Mouse (Mus musculus) CD4-positive, CD25-positive, alpha-beta regulatory T cell, adult 4 months (primary cell): ENCODE measurements around the gene Hfe2. TPM values are rescaled to one million over a fixed set of nuclear protein-coding genes. Genes with fewer than 3 reads are reported as not detected.
A peak's percentile ranks its signal among the peaks of the same experiment; 100 is the strongest.
"Not testable (repeated sequence)": the region's sequence is repeated elsewhere in the genome, so short reads cannot be mapped to it uniquely, and the experiment has no call there.

Experiments
- ATAC-seq: one replicate; pipeline ENCODE4 v1.8.0; 2017
- polyA plus RNA-seq, 2 experiments: library from polyadenylated mRNA; unstranded; fragments of 100-300 nt; shearing (Covaris generic); gene quantifications; one replicate each; pipeline ENCODE4 v1.2.1; 2017

The Hfe2 gene
- polyA plus RNA-seq, result under 1 TPM in 1 of 2 experiments, not detected in 1; 0.22 TPM

- no peak for ATAC-seq
Observed at GRCm38 (mm10) chr3:96524914-96525313, at the start of gene Hfe2. Gene Hfe2, plus strand, starts transcription at chr3:96525172.

GRCm38 (mm10) chr3:96477084-96477483 is 47.9 kb upstream of the Hfe2 start:
- ATAC-seq, result no peak

- ATAC-seq, result no peak
Observed at GRCm38 (mm10) chr3:96477558-96477957, 47.4 kb upstream of the Hfe2 start.

- no peak for ATAC-seq
Observed at GRCm38 (mm10) chr3:96479249-96479648, 45.7 kb upstream of the Hfe2 start.

- ATAC-seq, result no peak
Observed at GRCm38 (mm10) chr3:96480684-96481270, 44.2 kb upstream of the Hfe2 start.

GRCm38 (mm10) chr3:96481856-96482255 is 43.1 kb upstream of the Hfe2 start:
- no peak for ATAC-seq

GRCm38 (mm10) chr3:96482451-96482850 is 42.5 kb upstream of the Hfe2 start:
- ATAC-seq, result no peak

GRCm38 (mm10) chr3:96483044-96483443 is 41.9 kb upstream of the Hfe2 start:
- not testable (repeated sequence) for ATAC-seq

- no peak for ATAC-seq
Observed at GRCm38 (mm10) chr3:96483946-96484345, 41.0 kb upstream of the Hfe2 start.

- no peak for ATAC-seq
Observed at GRCm38 (mm10) chr3:96484921-96485320, 40.1 kb upstream of the Hfe2 start.

GRCm38 (mm10) chr3:96485361-96485760 is 39.6 kb upstream of the Hfe2 start:
- ATAC-seq, result no peak

GRCm38 (mm10) chr3:96486064-96486827 is 38.7 kb upstream of the Hfe2 start:
- ATAC-seq, result peak; percentile 48

GRCm38 (mm10) chr3:96486828-96487559 is 38.0 kb upstream of the Hfe2 start:
- peak; percentile 54 for ATAC-seq

GRCm38 (mm10) chr3:96487596-96488289 is 37.2 kb upstream of the Hfe2 start:
- peak; percentile 7 for ATAC-seq

GRCm38 (mm10) chr3:96488290-96488906 is 36.6 kb upstream of the Hfe2 start:
- peak; percentile 56 for ATAC-seq

- peak; percentile 52 for ATAC-seq
Observed at GRCm38 (mm10) chr3:96488907-96489629, 35.9 kb upstream of the Hfe2 start.

- not testable (repeated sequence) for ATAC-seq
Observed at GRCm38 (mm10) chr3:96489636-96490035, 35.3 kb upstream of the Hfe2 start.

- ATAC-seq, result not testable (repeated sequence)
Observed at GRCm38 (mm10) chr3:96494456-96494855, 30.5 kb upstream of the Hfe2 start.

GRCm38 (mm10) chr3:96494912-96495311 is 30.1 kb upstream of the Hfe2 start:
- no peak for ATAC-seq

- ATAC-seq, result no peak
Observed at GRCm38 (mm10) chr3:96495490-96496210, 29.3 kb upstream of the Hfe2 start.

GRCm38 (mm10) chr3:96496216-96496615 is 28.8 kb upstream of the Hfe2 start:
- ATAC-seq, result no peak
